Mouse (Mus musculus): Measurements from ENCODE around the gene Thada.

GRCm38 (mm10) chr17:84353902-84354311 lies 112.1 kb downstream of the Thada start:
- TF ChIP-seq GATA1 (IDR thresholded peaks at IDR 0.05; ENCODE audit: borderline replicate concordance, low read length) = no peak
- no peak for TF ChIP-seq FLI1 (IDR thresholded peaks at IDR 0.05; ENCODE audit: low read length)
